Mouse (Mus musculus) kidney, adult 2 months (tissue): ENCODE measurements around the gene Itgae. TPM values are rescaled to one million over a fixed set of nuclear protein-coding genes. Genes with fewer than 3 reads are reported as not detected.

ENCODE experiments used
- DNase-seq: peaks from one replicate; pipeline ENCODE4 v3.0.0; 2021
- H3K27ac ChIP-seq: fragments of 200-500 bp; 2 replicates; pipeline ENCODE4 v1.5.1; 2012; ENCODE audit warnings: low read depth, low read length, control low read depth, inconsistent platforms; ENCODE audit not compliant: insufficient read depth
- H3K27me3 ChIP-seq: fragments of 200-500 bp; replicated peaks from 2 replicates; pipeline ENCODE4 v1.6.1; 2012; ENCODE audit warnings: mild to moderate bottlenecking, moderate library complexity, low read length, inconsistent platforms; ENCODE audit not compliant: control insufficient read depth, insufficient read depth
- H3K36me3 ChIP-seq: fragments of 200-500 bp; 2 replicates; pipeline ENCODE4 v1.6.1; 2012; ENCODE audit warnings: mild to moderate bottlenecking, moderate library complexity, low read length, inconsistent platforms; ENCODE audit not compliant: control insufficient read depth, insufficient read depth
- H3K4me1 ChIP-seq: fragments of 200-500 bp; 2 replicates; pipeline ENCODE4 v1.6.1; 2011; ENCODE audit warnings: low read length; ENCODE audit not compliant: control insufficient read depth, insufficient read depth
- H3K4me3 ChIP-seq: fragments of 200-500 bp; 2 replicates; pipeline ENCODE4 v1.5.1; 2011; ENCODE audit warnings: mild to moderate bottlenecking, low read depth, low read length, control low read depth; ENCODE audit not compliant: insufficient read depth
- CTCF ChIP-seq: fragments of 200-500 bp; conservative IDR thresholded peaks from 2 replicates; pipeline ENCODE4 v1.5.1; 2011; ENCODE audit warnings: low read depth, mild to moderate bottlenecking, control low read depth, low read length, moderate library complexity, mixed read lengths; ENCODE audit not compliant: insufficient read depth, insufficient read length
- POLR2A ChIP-seq: fragments of 200-500 bp; IDR thresholded peaks from one replicate; pipeline ENCODE4 v1.6.1; 2011; ENCODE audit warnings: low read depth, low read length, control low read depth
- WGBS: fragments of 180-500 bp; shearing (Covaris S2); methylation state at CpG from one replicate; pipeline ENCODE4 v1.1.7; 2018; 5-methylcytosine and 5-hydroxymethylcytosine counted together
- polyA plus RNA-seq: library from polyadenylated mRNA; depleted of rRNA; stranded (reverse); fragments of >200 nt; gene quantifications from 2 replicates; pipeline ENCODE4 v1.2.3, GENCODE M21; 2012

Gene Itgae
- polyA plus RNA-seq, 1 experiment: 1.0 TPM

- H3K36me3 ChIP-seq: no peaks in the 10 kb centered on the region
- H3K27me3 ChIP-seq: no peaks in the 10 kb centered on the region
- TF ChIP-seq CTCF: no peak
- no peak for TF ChIP-seq POLR2A
- no peak for DNase-seq
- H3K4me3 ChIP-seq: no peak overlapping the region
- 91% methylated on average over 6 of the region's 6 CpGs for WGBS
- H3K4me1 ChIP-seq: peaks cover 3% of the 10 kb centered on the region; the same call in 1 of the 2 replicates
- H3K27ac ChIP-seq: no peak overlapping the region
Measured at GRCm38 (mm10) chr11:73132999-73133398, 42.6 kb downstream of the Itgae start.

- 73% methylated on average over 5 of the region's 5 CpGs for whole genome bisulfite sequencing
- no peak for DNase-seq
- TF ChIP-seq POLR2A: no peak
- no peak for TF ChIP-seq CTCF
- Histone ChIP-seq H3K4me1 (peaks cover 3% of the 10 kb centered on the region; the same call in 1 of the 2 replicates), H3K4me3 (no peak overlapping the region), H3K27me3 (no peaks in the 10 kb centered on the region), H3K36me3 (no peaks in the 10 kb centered on the region), H3K27ac (no peak overlapping the region)
Measured at GRCm38 (mm10) chr11:73134222-73134621, 43.8 kb downstream of the Itgae start.

- H3K27me3 ChIP-seq: no peaks in the 10 kb centered on the region
- H3K4me3 ChIP-seq: peak overlapping the region; percentile 64
- TF ChIP-seq CTCF (no peak), POLR2A (no peak)
- H3K4me1 ChIP-seq: 0 out of 2 replicates have a peak, but pooled peaks cover 3% of the 10 kb centered on the region
- no peak overlapping the region for H3K27ac ChIP-seq
- no peak for DNase-seq
- 55% methylated on average over 6 of the region's 6 CpGs for WGBS
- no peaks in the 10 kb centered on the region for H3K36me3 ChIP-seq
Measured at GRCm38 (mm10) chr11:73136587-73136986, 46.2 kb downstream of the Itgae start.

GRCm38 (mm10) chr11:73137116-73137515 lies 46.7 kb downstream of the Itgae start:
- Histone ChIP-seq H3K36me3 (no peaks in the 10 kb centered on the region), H3K27ac (no peak overlapping the region), H3K4me1 (0 out of 2 replicates have a peak, but pooled peaks cover 3% of the 10 kb centered on the region), H3K4me3 (peak overlapping the region; percentile 64), H3K27me3 (no peaks in the 10 kb centered on the region)
- TF ChIP-seq CTCF (no peak), POLR2A (no peak)
- WGBS: 7% methylated on average over 11 of the region's 11 CpGs
- peak; percentile 23 for DNase-seq

DNA sequence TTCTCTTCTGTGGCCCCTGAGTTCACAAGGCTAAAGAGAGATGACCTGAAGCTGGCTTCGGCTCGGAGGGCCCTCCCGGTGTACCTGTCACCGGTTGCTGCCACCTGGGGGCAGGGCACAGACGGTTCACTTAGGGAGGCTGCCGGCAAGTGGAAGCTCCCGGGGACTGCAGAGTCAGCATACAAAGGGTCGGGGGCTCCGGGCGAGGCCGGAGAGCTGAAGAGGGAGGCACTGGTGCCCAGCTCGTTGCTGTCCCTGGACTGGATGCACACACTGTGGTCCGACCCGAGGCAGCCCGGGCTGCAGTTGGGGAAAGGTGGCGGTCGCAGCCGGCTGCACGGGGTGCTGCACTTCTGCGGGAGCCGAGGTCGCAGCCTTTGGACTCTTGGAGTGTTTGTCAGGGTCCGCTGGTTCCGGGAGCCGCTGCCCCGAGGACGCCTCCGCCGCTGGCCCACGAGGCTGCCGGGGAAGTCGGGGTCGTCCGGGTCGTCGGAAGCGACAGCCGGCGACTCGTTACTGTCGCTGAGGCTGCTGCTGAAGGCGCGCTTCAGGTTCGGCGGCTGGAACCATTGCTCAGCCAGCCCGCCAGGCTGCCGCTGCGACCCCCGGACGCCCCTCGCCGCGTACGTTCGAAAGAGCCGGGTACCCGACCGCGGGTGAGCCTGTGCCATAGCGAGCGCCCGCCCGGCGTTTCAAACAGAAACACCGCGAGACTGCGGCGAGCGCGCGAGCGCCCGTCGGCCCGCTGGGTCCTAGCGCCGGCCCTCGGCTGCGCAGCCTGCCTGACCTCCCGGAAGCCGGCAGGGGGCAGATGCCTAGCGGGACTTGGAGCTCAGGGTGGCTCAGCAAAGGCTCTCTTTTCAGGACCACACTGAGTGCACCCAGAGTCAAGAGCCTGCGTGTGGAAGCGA lies 47.5 kb downstream of the Itgae start, which contains the start of gene Haspin:
Gene Haspin (minus strand): TSS at position 704 of the 911 bp plus-strand sequence.
- Histone ChIP-seq H3K4me1 (0 out of 2 replicates have a peak, but pooled peaks cover 3% of the 10 kb centered on the region), H3K36me3 (no peaks in the 10 kb centered on the region), H3K27ac (no peak within 1 kb of the TSS), H3K4me3 (peak within 1 kb of the TSS; percentile 64), H3K27me3 (no peaks in the 10 kb centered on the region)
- DNase-seq: peak; percentile 94
- TF ChIP-seq POLR2A: no peak
- peak; percentile 84 for TF ChIP-seq CTCF
- WGBS: under 1% methylated on average over 84 of the region's 84 CpGs

GRCm38 (mm10) chr11:73144261-73144681 lies 53.9 kb downstream of the Itgae start:
- no peaks in the 10 kb centered on the region for H3K27me3 ChIP-seq
- peak; percentile 73 for DNase-seq
- WGBS: 84% methylated on average over 1 of the region's 1 CpGs
- H3K36me3 ChIP-seq: no peaks in the 10 kb centered on the region
- H3K27ac ChIP-seq: peak overlapping the region; percentile 89
- TF ChIP-seq CTCF: no peak
- no peak for TF ChIP-seq POLR2A
- H3K4me3 ChIP-seq: no peak overlapping the region
- peaks cover 2% of the 10 kb centered on the region; the same call in 1 of the 2 replicates for H3K4me1 ChIP-seq
